Mouse (Mus musculus) kidney, postnatal 25 days (tissue): ENCODE results near the gene Kctd6.
A peak's percentile ranks its signal among the peaks of the same experiment; 100 is the strongest.

Experiments used
- DNase-seq, 2 experiments: peaks; one replicate each; pipeline ENCODE4 v3.0.0; 2021; ENCODE audit warnings: mixed read lengths in 2 of 2

The Kctd6 gene

DNA sequence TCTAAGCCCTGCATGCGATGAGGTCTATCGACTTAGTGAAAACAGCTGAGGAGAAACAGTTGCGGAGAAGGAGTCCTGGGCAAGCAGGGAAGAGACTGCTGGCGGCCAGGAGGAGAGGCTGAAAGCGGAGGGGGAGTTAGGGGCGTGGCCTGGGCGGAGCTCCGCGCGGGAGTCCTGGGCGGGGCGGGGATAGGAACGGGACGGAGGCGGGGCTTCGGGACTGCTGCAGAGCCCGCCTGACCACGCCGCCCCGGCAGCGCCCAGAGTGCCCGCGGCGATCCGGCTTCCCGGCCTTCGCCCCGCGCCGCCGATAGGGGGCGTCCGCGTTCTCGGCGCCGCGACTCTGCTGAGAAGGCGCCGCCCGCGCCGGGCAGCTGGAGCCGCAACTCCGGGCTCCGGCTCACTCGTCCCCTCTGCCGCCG is at the start of gene Kctd6:
Kctd6 (plus strand) TSS at position 338 of the 422 bp plus-strand sequence.
- peak; percentile 99 to 100 for DNase-seq

DNA sequence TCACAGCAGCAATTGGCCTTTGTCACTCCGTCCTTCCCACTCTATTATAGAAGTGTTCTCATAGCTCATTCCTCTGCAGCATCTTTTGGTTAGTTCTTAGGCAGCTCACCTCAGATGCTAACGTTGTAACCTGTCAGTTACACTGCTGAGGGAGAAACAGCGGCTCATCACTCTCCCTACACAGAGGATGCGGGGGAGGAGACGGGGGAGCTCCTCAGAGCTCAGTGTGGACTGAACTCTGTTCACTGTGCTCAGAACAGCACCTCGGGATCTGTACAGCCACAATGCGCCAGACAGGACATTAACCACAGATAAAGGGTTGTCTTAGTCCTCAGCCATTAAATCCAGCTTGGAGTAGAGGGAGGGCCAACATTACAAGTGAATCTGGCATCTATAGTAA is 49.5 kb upstream of the Kctd6 start:
- DNase-seq, result peak in 1 of 2 experiments; percentile 34

- DNase-seq, result peak; percentile 100
These were observed 41.2 kb upstream of the Kctd6 start, which contains the start of gene Pdhb for GRCm38 (mm10) chr14:8172507-8173410. Pdhb (minus strand) TSS chr14:8173025.

- DNase-seq, result peak in 1 of 2 experiments; percentile 42
These were observed 40.2 kb upstream of the Kctd6 start for GRCm38 (mm10) chr14:8173542-8174250.

GRCm38 (mm10) chr14:8174634-8175033 is 39.3 kb upstream of the Kctd6 start:
- DNase-seq, result no peak

- peak; percentile 18 to 48 for DNase-seq
These were observed 37.7 kb upstream of the Kctd6 start for GRCm38 (mm10) chr14:8176251-8176650.

DNA sequence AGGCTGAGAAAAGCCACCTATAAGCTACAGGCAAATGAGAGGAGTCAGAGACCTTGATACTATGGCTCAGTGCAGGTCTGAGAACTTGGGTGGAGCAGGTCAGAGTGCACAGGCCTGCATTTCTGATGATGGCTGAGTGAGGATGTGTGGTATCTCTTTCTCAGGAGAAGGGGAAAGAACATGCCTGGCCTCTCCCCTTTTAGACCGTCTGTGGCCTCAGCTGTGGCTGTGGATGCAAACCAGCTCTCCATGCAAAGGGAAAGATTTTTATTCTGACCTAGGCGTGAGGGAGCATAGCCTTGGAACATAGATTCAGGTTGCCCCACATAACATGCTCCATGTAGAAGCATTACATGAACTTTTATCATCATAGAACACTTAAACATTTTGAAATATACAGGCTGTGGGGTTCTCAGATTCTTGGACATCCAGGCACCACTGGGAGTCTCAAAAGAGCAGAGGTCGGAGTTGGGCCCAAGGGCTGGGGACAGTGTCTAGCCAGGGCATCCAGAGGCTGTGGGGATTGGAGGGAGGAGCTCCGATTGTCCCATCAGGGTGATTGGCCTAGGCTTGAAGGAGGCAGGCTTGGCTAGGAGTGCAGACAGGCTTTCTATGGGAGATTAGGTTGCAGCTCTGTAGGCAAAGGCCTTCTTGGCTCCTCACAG is 33.4 kb upstream of the Kctd6 start:
- no peak for DNase-seq

- DNase-seq, result no peak
These were observed 30.6 kb upstream of the Kctd6 start for GRCm38 (mm10) chr14:8183330-8183729.

DNA sequence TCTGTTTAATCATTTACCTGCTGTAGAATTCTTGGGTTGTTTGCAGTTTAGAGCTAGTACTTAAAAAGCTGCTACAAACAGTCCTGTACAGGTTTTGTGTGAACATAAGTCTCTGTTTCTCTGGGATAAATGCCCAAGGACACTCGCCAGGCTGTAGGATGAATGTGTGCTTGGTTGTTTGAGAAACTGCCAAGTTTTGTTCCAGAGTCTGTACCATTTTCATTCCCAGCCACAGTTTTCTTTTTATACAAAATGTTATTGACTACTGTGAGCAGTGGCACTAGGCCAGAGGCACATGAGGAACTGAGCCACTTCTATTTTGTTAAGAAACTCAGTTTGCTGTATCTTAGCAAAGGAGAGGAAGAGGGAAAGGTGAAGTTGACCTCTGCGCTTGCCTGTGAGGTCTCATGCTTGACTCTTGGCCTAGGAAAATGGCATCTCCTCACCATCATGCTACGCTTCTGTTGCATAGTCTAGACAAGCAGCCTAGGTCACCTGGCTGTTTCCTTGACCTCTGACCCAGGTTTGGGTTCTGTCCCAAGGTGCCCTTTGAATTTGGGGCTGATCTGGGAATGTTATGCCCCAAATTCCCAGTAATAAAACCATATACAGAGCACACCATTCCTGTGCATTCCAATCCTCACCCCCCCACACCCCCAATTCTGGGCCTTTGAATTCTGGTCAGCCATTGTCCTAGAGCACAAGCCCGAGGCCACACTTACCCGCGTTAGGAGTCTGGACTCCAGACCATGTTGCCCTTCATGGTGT is 27.5 kb upstream of the Kctd6 start:
- peak; percentile 34 to 51 for DNase-seq

- DNase-seq, result no peak
These were observed 23.4 kb upstream of the Kctd6 start for GRCm38 (mm10) chr14:8190556-8190955.

- no peak for DNase-seq
These were observed 22.5 kb upstream of the Kctd6 start for GRCm38 (mm10) chr14:8191331-8191965.

- no peak for DNase-seq
These were observed 21.2 kb upstream of the Kctd6 start for GRCm38 (mm10) chr14:8192727-8193126.

- DNase-seq, result no peak
These were observed 13.2 kb upstream of the Kctd6 start for GRCm38 (mm10) chr14:8200769-8201168.

GRCm38 (mm10) chr14:8201715-8202114 is 12.2 kb upstream of the Kctd6 start:
- no peak for DNase-seq

DNA sequence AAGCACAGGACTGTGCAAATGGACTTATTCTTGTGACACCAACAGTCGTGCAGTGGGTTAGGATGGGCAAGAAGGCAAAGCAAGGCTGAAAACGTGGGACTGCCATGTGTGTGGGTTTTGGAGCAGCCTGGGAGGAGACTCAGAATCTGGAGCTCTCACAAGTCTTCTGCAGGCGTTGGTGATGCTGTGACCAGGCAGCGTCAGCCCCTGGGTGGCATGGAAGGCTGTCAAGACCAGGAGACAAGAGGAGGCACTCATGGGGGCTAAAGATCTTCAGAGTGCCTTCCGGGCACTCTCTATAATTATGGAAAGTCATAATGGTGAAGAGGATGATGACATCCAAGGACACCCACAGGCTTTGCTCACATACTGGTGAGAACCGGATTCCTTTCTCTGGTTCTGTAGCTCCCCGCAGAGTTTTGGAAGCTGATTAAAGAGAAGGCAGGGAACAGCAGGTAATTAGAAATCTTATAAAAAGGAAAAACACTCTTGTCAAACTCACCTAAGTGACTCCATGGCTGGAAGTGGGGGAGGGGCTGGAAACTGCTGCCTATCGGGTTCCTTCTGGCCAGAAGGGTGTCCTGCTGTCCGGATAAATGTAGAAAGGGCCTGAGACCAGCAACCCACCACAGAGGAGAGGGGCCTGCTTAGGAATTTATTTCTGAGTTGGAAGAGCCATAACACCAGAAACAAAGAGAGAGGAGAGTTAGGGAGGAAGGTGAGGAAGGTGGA is 7.6 kb upstream of the Kctd6 start:
- DNase-seq, result no peak

GRCm38 (mm10) chr14:8207105-8207504 is 6.8 kb upstream of the Kctd6 start:
- no peak for DNase-seq

DNA sequence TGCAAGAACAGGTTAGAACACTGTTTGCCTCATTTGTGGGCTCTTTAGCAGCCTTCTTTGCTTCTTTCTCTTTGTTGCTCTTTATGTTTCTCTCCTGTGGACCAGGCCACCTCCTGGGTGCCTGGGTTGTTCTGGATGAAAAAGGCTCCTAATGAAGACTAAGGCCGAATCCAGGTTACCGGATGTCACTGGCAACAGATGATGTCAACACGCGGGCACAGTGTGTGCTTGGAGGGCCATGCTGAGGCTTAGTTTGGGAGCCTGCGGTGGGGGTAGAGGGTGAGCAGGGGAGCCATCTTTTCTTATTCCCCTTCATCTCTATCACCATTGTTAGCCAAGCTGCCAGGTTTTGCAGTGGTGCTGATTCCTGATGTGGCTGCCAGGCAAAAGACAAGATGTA is 6.4 kb upstream of the Kctd6 start:
- no peak for DNase-seq

GRCm38 (mm10) chr14:8208876-8209275 is 5.1 kb upstream of the Kctd6 start:
- no peak for DNase-seq

DNA sequence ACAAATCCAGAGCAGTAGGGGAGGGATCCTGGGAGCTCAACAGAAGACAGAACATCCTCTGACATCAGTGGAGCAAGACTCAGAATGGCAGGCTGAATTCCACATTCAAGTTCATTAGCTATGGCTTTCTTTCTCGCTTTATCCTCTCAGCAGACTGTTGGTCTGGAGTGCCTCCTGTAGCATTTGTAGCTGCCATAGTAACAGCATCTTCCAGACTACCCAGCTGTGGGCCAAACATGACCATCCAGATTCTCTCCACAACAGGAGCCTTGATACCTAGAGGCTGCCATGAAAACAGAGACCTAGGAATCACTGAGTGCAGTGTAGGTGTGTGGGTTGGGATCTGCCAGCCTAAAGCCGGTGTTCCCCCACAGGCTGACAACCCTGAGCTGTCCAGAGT is 4.0 kb upstream of the Kctd6 start:
- DNase-seq, result no peak

GRCm38 (mm10) chr14:8212996-8213395 is 944 bp upstream of the Kctd6 start:
- no peak for DNase-seq
